Mouse (Mus musculus) hindbrain, embryonic 16.5 days (tissue): ENCODE measurements around the gene Arhgef7. TPM values are rescaled to one million over a fixed set of nuclear protein-coding genes. Genes with fewer than 3 reads are reported as not detected.
A peak's percentile ranks its signal among the peaks of the same experiment; 100 is the strongest.

Experiments
- ATAC-seq: fragments of 200-750 bp; cut with Nextera tagmentation; 2 replicates; pipeline ENCODE4 v1.8.0; 2017; ENCODE audit warnings: moderate TSS enrichment, moderate library complexity
- H3K27ac ChIP-seq: fragments of 300-500 bp; sonication (generic); 2 replicates; pipeline ENCODE4 v1.5.1; 2014; ENCODE audit warnings: low read depth, mild to moderate bottlenecking, control low read depth, low read length, moderate library complexity
- H3K27me3 ChIP-seq: fragments of 300-500 bp; sonication (generic); replicated peaks from 2 replicates; pipeline ENCODE4 v1.6.1; 2014; ENCODE audit warnings: low read length; ENCODE audit not compliant: control insufficient read depth, insufficient read depth
- H3K36me3 ChIP-seq: fragments of 300-500 bp; sonication (generic); 2 replicates; pipeline ENCODE4 v1.6.1; 2014; ENCODE audit warnings: mild to moderate bottlenecking, low read length, moderate library complexity, mixed read lengths; ENCODE audit not compliant: control insufficient read depth, insufficient read depth
- H3K4me1 ChIP-seq: fragments of 300-500 bp; sonication (generic); 2 replicates; pipeline ENCODE4 v1.6.1; 2014; ENCODE audit warnings: low read depth, low read length; ENCODE audit not compliant: control insufficient read depth, insufficient read depth
- H3K4me2 ChIP-seq: fragments of 300-500 bp; sonication (generic); 2 replicates; pipeline ENCODE4 v1.6.1; 2014; ENCODE audit warnings: mild to moderate bottlenecking, low read length, control low read depth, moderate library complexity
- H3K4me3 ChIP-seq: fragments of 300-500 bp; sonication (generic); 2 replicates; pipeline ENCODE4 v1.5.1; 2014; ENCODE audit warnings: mild to moderate bottlenecking, low read length, control low read depth, moderate library complexity
- H3K9ac ChIP-seq: fragments of 300-500 bp; sonication (generic); 2 replicates; pipeline ENCODE4 v1.6.1; 2014; ENCODE audit warnings: low read depth, mild to moderate bottlenecking, control low read depth, low read length, moderate library complexity
- H3K9me3 ChIP-seq: fragments of 300-500 bp; sonication (generic); 2 replicates; pipeline ENCODE4 v1.6.1; 2014; ENCODE audit warnings: mild to moderate bottlenecking, low read length, moderate library complexity; ENCODE audit not compliant: control insufficient read depth
- WGBS: fragments of 180-500 bp; shearing (Covaris S2); extraction: QIAGEN DNeasy Blood & Tissue Kit; methylation state at CpG from one replicate; pipeline ENCODE4 v1.1.7; 2014; 5-methylcytosine and 5-hydroxymethylcytosine counted together
- polyA plus RNA-seq: library from polyadenylated mRNA; unstranded; fragments of >200 nt; fragmentation: Nextera tagmentation; extraction: Ambion mirVana; gene quantifications from 2 replicates; pipeline ENCODE4 v1.2.1, GENCODE M21; 2015

The Arhgef7 gene
- polyA plus RNA-seq, 1 experiment from 2014 or later, result 57.4 TPM

- Histone ChIP-seq H3K9ac (no peak overlapping the region), H3K4me1 (peaks cover 2% of the 10 kb centered on the region; the same call in 1 of the 2 replicates), H3K9me3 (no peaks in the 10 kb centered on the region), H3K4me3 (no peak overlapping the region), H3K27ac (peak overlapping the region; percentile 49; the same call in 1 of the 2 replicates), H3K4me2 (no peak overlapping the region), H3K36me3 (peaks cover 6% of the 10 kb centered on the region; the same call in 1 of the 2 replicates), H3K27me3 (no peaks in the 10 kb centered on the region)
- peak; percentile 80 for ATAC-seq
- 63% methylated on average over 13 of the region's 14 CpGs for WGBS
Measured at GRCm38 (mm10) chr8:11797729-11798479, 70.4 kb downstream of the Arhgef7 start.

GRCm38 (mm10) chr8:11798480-11798867, 71.0 kb downstream of the Arhgef7 start:
- Histone ChIP-seq H3K27ac (peak overlapping the region; percentile 49; the same call in 1 of the 2 replicates), H3K27me3 (no peaks in the 10 kb centered on the region), H3K36me3 (peaks cover 2% of the 10 kb centered on the region; the same call in 1 of the 2 replicates), H3K9ac (no peak overlapping the region), H3K9me3 (no peaks in the 10 kb centered on the region), H3K4me2 (no peak overlapping the region), H3K4me1 (peaks cover 2% of the 10 kb centered on the region; the same call in 1 of the 2 replicates), H3K4me3 (no peak overlapping the region)
- WGBS, result 87% methylated on average over 4 of the region's 4 CpGs
- ATAC-seq, result peak; percentile 50

GRCm38 (mm10) chr8:11799098-11799497, 71.6 kb downstream of the Arhgef7 start:
- Histone ChIP-seq H3K9me3 (no peaks in the 10 kb centered on the region), H3K4me1 (peaks cover 2% of the 10 kb centered on the region; the same call in 1 of the 2 replicates), H3K27ac (no peak overlapping the region), H3K4me3 (no peak overlapping the region), H3K4me2 (no peak overlapping the region), H3K27me3 (no peaks in the 10 kb centered on the region), H3K36me3 (peaks cover 2% of the 10 kb centered on the region; the same call in 1 of the 2 replicates), H3K9ac (no peak overlapping the region)
- 94% methylated on average over 3 of the region's 3 CpGs for WGBS
- ATAC-seq, result no peak

- H3K4me3 ChIP-seq, result no peak overlapping the region
- no peak overlapping the region for H3K4me2 ChIP-seq
- no peak overlapping the region for H3K9ac ChIP-seq
- no peak overlapping the region for H3K27ac ChIP-seq
- H3K4me1 ChIP-seq, result no peaks in the 10 kb centered on the region
- 92% methylated on average over 7 of the region's 7 CpGs for WGBS
- ATAC-seq, result no peak
- no peaks in the 10 kb centered on the region for H3K27me3 ChIP-seq
- peaks cover 7% of the 10 kb centered on the region for H3K36me3 ChIP-seq
- H3K9me3 ChIP-seq, result no peaks in the 10 kb centered on the region
Measured at GRCm38 (mm10) chr8:11800481-11800880, 73.0 kb downstream of the Arhgef7 start.

GRCm38 (mm10) chr8:11801571-11801970, 74.0 kb downstream of the Arhgef7 start:
- Histone ChIP-seq H3K27ac (no peak overlapping the region), H3K9me3 (no peaks in the 10 kb centered on the region), H3K4me2 (no peak overlapping the region), H3K27me3 (no peaks in the 10 kb centered on the region), H3K9ac (no peak overlapping the region), H3K4me1 (no peaks in the 10 kb centered on the region), H3K36me3 (peaks cover 14% of the 10 kb centered on the region), H3K4me3 (no peak overlapping the region)
- 43% methylated on average over 8 of the region's 8 CpGs for WGBS
- ATAC-seq, result no peak

GRCm38 (mm10) chr8:11804914-11805313, 77.4 kb downstream of the Arhgef7 start:
- no peak for ATAC-seq
- no peak overlapping the region for H3K4me3 ChIP-seq
- H3K9me3 ChIP-seq, result no peaks in the 10 kb centered on the region
- H3K27ac ChIP-seq, result no peak overlapping the region
- H3K36me3 ChIP-seq, result peaks cover 32% of the 10 kb centered on the region
- H3K9ac ChIP-seq, result no peak overlapping the region
- WGBS, result 94% methylated on average over 4 of the region's 4 CpGs
- no peaks in the 10 kb centered on the region for H3K4me1 ChIP-seq
- no peak overlapping the region for H3K4me2 ChIP-seq
- no peaks in the 10 kb centered on the region for H3K27me3 ChIP-seq

- Histone ChIP-seq H3K36me3 (peaks cover 44% of the 10 kb centered on the region), H3K4me1 (no peaks in the 10 kb centered on the region), H3K9ac (no peak overlapping the region), H3K27me3 (no peaks in the 10 kb centered on the region), H3K4me3 (no peak overlapping the region), H3K9me3 (no peaks in the 10 kb centered on the region), H3K27ac (no peak overlapping the region), H3K4me2 (no peak overlapping the region)
- 77% methylated on average over 6 of the region's 6 CpGs for WGBS
- ATAC-seq, result no peak
Measured at GRCm38 (mm10) chr8:11806252-11806651, 78.7 kb downstream of the Arhgef7 start.

GRCm38 (mm10) chr8:11807361-11807760, 79.8 kb downstream of the Arhgef7 start:
- H3K27me3 ChIP-seq, result no peaks in the 10 kb centered on the region
- no peak overlapping the region for H3K9ac ChIP-seq
- no peak overlapping the region for H3K4me2 ChIP-seq
- no peak overlapping the region for H3K27ac ChIP-seq
- H3K4me3 ChIP-seq, result no peak overlapping the region
- H3K9me3 ChIP-seq, result no peaks in the 10 kb centered on the region
- H3K36me3 ChIP-seq, result peaks cover 49% of the 10 kb centered on the region
- WGBS, result 79% methylated on average over 3 of the region's 3 CpGs
- H3K4me1 ChIP-seq, result no peaks in the 10 kb centered on the region
- ATAC-seq, result no peak

GRCm38 (mm10) chr8:11808047-11808446, 80.5 kb downstream of the Arhgef7 start:
- peaks cover 55% of the 10 kb centered on the region for H3K36me3 ChIP-seq
- H3K27me3 ChIP-seq, result no peaks in the 10 kb centered on the region
- no peaks in the 10 kb centered on the region for H3K9me3 ChIP-seq
- H3K4me1 ChIP-seq, result no peaks in the 10 kb centered on the region
- H3K4me2 ChIP-seq, result no peak overlapping the region
- H3K9ac ChIP-seq, result no peak overlapping the region
- WGBS, result 94% methylated on average over 5 of the region's 5 CpGs
- no peak overlapping the region for H3K27ac ChIP-seq
- ATAC-seq, result no peak
- no peak overlapping the region for H3K4me3 ChIP-seq
